Mouse (Mus musculus): ENCODE data around the gene Alkbh3. TPM values are rescaled to one million over a fixed set of nuclear protein-coding genes. Genes with fewer than 3 reads are reported as not detected.

The Alkbh3 gene
- total RNA-seq, 2 experiments from 2014 or later = 24.1 to 28.0 TPM

- DNase-seq (ENCODE audit: low spot score in 2 of 2) = no peak
Measured at GRCm38 (mm10) chr2:93996254-93996653, 14.4 kb downstream of the Alkbh3 start, which contains the start of gene Gm27027. TSS of gene Gm27027 (minus strand) at chr2:93996354.

DNA sequence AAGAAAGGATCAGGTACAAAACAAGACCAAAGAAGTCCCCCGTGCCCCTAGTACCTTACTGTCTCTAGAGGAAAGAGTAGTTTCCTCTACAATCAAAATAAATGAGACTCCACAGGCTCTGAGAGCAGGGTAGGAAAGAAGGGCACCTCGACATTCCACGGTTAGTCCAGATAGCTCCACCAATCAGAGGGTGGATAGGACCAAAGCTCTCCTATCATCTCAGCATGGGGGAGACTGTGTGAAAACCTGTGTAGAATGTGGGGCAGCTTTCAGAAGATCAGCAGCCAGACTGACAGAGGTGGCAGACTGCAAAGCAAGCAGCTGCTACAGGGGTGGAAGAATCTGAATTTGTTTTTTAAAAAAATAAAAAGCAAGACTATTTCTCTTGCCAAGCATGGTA is 17.8 kb downstream of the Alkbh3 start:
- no peak for DNase-seq (ENCODE audit: low spot score in 2 of 2)

DNA sequence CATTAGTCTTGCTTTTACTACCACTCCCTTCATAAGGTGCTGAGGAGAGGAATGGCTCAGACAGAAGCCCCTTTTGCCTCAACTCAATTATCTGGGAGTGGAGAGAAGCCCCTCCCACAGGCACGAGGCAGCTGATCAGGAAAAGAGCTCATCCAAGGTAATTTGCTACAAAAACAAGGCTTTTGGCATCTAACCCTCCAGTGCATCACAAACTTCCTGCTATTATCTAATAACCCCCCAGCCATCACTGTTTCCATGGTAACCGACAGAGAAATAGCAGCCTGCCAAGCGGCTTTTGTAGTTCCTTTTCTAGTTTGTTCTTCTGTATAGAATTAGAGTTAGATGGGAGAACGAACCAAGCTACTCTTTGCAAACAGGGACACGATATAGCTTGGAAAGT is 18.3 kb downstream of the Alkbh3 start:
- no peak for DNase-seq (ENCODE audit: low spot score in 2 of 2)

DNA sequence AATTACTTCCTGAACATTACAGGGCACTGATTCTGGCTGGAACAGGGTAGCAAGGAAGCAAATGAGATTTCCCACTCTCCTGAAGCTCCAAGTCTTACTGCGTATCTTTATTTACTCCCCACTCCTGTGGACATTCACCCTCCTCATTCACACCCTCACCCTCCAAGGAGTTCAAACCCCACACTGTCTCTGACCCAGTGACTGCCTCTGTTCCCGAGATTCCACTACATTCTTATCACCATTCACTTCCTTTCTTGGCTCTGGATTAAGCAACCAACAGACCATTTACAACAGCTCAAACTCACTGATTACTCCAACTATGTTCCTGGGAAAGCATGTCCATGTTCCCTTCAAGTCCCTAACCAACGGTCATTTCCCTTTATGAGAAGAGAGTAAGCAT is 19.3 kb downstream of the Alkbh3 start:
- no peak for DNase-seq (ENCODE audit: low spot score in 2 of 2)

- DNase-seq (ENCODE audit: low spot score in 2 of 2) = no peak
Measured at GRCm38 (mm10) chr2:93988440-93988839, 22.2 kb downstream of the Alkbh3 start.

DNA sequence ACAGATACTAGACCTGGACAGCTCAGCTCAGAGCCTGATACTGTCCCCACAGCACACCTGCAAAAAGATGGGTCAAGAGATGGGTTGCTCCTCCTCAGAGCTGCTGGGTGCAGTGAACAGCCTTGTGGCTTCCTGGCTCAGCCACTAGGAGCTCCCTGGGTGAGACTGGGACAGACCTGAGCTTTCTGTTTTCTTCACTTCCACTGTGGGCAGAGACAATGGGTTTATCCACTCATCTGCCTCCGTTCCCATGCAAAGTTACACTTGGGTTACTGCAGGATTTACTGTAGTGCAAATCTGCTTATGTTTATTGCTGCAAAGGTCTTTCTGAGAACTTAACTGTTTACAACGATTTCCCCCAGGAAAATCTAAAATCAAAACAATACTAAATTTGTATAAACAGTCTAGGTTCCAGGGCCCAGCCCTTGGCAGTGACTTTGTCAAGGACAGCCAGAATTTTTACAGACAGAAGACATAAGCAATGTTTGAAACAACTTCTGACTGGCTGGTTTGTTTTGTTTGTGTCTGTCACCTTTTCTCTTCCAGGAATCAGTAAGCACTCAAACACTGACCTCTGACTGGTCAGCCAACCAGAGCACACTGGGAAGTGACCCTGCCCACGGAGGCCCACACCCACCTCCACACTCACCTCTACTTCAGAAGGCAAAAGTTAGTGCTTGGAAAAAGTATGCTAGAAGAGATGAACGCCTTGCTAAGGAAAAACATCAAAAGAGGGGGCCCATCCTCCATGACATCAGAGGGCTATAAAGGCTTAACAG is 28.0 kb downstream of the Alkbh3 start:
- DNase-seq (ENCODE audit: low spot score in 2 of 2) = no peak

DNA sequence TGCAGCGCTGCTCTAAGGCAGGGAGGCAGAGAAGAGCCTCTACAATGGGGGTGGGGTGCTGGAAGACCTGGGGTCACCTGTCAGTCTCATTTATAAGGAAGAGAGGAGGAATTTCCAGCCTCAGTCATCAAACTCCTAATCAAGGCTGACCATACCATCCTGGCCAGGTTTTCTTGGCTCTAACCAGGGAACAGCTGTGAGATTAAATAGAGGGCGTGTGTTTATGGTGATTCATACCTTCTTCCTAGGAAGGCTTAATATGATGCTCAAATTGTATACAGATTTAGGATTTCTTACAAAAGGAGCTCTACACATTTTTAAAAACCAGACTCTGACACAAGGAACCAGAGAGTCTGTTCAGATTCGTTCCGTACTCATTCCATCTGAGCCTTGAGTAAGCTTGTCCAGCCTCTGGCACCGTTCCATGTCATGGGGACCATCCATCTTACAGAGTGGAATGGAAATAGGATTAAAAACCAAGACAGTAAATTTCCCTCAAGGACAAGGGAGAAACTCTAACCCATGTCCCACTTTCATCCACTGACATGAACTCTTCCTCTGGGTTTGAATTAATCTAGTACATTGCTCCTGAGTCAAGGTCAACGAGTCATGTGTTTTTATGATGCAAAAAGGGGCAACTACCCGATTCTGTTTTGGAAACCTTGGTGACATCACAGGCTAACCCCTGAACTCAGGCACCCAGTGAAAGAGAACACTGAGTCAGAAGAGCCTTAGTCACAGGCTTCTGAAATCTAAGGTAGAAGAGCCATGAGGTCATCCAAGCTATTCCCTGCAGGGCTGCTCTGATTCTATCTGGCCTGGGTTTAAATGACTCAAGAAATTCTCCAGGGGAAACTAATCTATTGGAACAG is 31.1 kb downstream of the Alkbh3 start:
- no peak for DNase-seq (ENCODE audit: low spot score in 2 of 2)

DNA sequence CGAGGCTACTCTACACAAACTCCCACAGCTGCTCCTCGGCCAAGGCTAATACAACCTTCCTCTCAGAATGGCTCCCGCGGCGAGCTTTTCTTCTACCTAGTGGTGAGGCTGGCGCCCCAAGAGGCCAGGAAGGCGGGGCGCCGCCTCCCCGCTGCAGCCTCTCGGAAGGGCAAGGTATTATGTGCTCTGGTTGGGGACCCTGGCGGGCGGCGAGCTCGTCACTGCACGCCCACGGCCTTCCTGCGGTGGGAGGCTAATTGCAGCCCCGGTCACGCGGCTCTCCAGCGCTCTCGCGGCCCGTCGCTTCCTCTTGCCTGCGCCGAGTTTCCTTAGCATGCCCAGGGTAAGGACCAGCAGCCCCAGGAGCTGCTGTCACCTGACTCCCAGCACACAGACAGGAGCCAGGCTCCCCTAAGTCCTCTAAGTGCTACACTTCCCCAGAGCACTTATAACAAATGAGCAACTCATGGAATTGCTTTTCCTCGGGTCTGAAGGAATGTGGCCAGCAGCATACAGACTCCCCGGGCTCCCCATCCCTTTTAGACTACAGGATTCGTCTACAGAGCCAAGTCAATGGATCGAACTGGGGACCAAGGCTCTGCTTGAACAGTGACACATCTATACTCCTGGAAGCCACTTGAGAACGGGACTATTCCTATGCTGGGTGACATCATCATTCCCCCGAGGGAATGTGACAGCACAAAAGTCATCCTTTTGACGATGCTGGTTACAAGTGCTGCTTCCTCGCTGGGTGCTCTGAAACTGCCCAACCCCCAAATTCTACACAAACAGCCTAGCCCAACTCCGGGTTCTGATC is 34.0 kb downstream of the Alkbh3 start:
- peak; percentile 43 to 66 for DNase-seq (ENCODE audit: low spot score in 2 of 2)

DNA sequence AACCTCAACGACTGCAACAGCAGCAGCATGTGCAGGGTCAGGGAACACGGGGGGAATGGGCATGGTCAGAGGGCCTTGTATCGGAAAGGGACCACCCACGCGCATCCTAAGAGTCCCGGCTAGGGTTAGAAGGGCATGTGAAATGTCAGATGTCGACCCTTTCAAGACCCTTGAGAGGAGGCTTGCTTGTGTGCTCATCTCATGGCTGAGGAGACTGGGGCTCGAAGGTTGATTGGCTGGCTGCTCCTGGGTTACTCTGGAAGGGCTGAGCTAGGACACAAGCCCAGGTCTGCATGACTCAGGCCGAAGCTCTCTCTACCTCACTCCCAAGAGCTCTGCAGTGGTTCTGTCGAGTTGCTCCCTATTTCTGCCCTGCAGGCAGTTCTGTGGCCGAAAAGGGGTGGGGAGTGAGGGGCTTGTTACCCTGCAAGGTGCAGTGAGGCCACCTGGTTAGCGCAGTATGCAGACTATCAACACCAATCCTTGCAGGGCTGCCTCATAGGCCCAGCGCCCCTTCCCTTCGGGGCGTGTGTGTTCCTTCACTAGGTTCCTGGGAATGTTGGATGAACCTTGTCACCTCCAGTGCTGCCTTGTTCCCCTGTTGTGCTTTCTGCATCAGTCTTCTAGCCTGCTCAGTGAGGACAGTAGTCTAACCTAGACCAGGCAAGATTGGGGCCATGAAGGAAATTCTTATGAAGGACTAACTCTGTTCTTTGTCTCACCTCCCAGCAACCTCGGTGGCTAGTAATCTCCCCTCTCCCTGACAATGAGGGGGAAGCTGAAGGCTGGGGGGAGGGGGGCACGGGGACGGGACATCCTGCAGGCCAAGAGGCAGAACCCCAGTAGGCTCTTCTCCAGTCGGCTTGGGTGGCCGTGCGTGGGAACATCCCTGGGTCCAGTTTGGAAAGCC is 34.8 kb downstream of the Alkbh3 start:
- no peak for DNase-seq (ENCODE audit: low spot score in 2 of 2)

- no peak for DNase-seq (ENCODE audit: low spot score in 2 of 2)
Measured at GRCm38 (mm10) chr2:93975041-93975440, 35.6 kb downstream of the Alkbh3 start.

GRCm38 (mm10) chr2:93971647-93972046 is 39.0 kb downstream of the Alkbh3 start:
- DNase-seq (ENCODE audit: low spot score in 2 of 2) = peak in 1 of 2 experiments; percentile 30

DNA sequence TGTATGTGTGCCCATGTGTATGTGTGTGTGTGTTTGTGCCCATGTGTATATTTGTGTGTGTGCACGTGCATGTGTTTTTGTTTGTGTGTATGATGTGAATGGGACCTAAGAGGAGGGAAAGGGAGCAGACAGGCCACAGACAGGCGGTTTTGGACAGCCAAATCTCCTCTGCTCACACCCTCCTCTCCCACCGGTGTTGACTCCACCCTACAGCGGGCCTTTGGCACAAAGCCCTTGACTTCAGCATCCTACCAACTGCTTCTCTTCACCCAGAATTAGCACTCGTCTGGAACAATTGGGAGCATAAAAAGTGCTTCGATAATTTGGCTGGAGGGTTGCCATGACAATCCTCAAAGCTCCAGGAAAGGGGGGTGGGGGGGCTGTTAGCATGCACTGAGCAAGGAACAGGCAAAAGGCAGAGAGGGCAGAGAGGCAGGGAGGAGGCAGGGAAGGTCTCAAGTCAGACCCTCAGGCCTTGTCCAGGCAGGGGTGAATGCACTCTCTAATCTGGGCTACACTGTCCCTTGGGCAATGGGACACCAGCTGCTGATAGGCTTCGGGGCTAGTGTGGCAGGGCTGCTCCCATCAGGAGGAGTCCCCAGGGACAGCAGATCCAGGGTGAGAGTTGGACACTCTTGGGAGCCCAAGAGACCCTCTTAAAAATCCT is 46.0 kb downstream of the Alkbh3 start:
- DNase-seq (ENCODE audit: low spot score in 2 of 2) = no peak

GRCm38 (mm10) chr2:93963802-93964201 is 46.8 kb downstream of the Alkbh3 start:
- DNase-seq (ENCODE audit: low spot score in 2 of 2) = no peak

DNA sequence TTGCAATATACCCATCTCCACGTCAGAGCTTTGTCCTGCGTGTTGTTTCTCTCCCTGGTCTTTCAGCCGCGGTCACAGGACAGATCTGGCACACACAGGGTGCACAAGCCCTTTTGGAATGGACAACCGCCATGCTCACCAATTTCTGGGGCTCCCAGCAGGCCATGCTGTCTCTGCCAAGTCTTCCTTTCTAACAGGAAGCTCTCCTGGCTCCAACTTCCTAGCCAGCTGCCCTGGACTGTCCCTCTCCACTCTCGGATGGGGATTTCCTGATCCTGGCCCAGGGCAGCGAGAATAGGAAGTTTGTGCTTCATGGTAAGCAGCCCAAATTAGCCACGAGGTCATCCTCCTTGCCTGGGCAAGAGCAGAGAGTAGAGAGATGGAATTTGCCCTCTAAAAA is 48.9 kb downstream of the Alkbh3 start:
- DNase-seq (ENCODE audit: low spot score in 2 of 2) = no peak

GRCm38 (mm10) chr2:93959346-93959745 is 51.3 kb downstream of the Alkbh3 start:
- DNase-seq (ENCODE audit: low spot score in 2 of 2) = no peak

GRCm38 (mm10) chr2:93958216-93958615 is 52.4 kb downstream of the Alkbh3 start:
- DNase-seq (ENCODE audit: low spot score in 2 of 2) = no peak

- no peak for DNase-seq (ENCODE audit: low spot score in 2 of 2)
Measured at GRCm38 (mm10) chr2:93957785-93958175, 52.8 kb downstream of the Alkbh3 start.

- peak; percentile 71 to 84 for DNase-seq (ENCODE audit: low spot score in 2 of 2)
Measured at GRCm38 (mm10) chr2:93956908-93957784, 53.5 kb downstream of the Alkbh3 start, which contains the start of gene Gm13889. TSS of gene Gm13889 (minus strand) at chr2:93957201.
